Mouse (Mus musculus): ENCODE measurements around the gene Syngr2.
"Not testable (repeated sequence)": the region's sequence is repeated elsewhere in the genome, so short reads cannot be mapped to it uniquely, and the experiment has no call there.

Gene Syngr2

GRCm38 (mm10) chr11:117833509-117833908 lies 24.0 kb downstream of the Syngr2 start:
- not testable (repeated sequence) for DNase-seq (ENCODE audit: low spot score)

DNA sequence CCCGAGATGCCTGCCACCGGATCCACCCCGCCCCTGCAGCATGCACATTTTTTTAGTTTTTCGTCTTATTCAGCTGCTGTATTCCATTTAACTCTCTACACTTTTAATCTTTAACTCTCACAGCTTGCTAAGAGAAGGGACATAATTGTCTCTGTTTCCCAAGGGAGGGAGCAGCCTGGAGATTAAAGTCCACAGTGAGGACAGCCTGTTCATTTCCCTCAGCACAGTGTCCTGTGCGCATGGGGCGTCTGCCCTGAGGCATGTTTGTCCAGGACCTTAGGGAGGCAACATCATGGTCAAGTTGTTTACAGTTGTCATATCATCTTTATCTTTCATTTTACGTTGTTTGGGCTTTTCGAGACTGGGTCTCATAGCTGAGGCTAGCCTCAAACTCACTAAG lies 24.6 kb downstream of the Syngr2 start:
- DNase-seq (ENCODE audit: low spot score) = no peak

- DNase-seq (ENCODE audit: low spot score) = no peak
Observed at GRCm38 (mm10) chr11:117836306-117836705, 26.8 kb downstream of the Syngr2 start.

DNA sequence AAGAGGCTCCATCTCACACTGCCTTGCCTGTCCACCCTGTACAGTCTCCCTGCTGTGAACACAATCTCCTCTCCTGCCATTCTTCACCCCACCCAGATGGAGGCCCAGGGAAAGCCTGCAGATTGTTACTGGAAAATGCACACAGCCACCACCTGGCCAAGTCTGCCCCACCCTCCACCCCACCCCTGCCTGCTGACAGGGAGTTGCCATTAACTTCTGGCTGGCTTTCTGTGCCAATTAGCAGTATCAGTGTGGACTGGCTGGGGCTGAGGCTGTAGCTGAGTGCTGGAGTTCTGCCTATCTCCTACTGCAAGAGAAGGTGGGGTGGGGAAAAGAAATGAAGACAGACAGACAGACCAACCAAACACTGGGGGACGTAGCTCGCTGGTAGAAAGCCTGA lies 29.1 kb downstream of the Syngr2 start:
- DNase-seq (ENCODE audit: low spot score) = no peak

GRCm38 (mm10) chr11:117839021-117839420 lies 29.6 kb downstream of the Syngr2 start:
- no peak for DNase-seq (ENCODE audit: low spot score)

GRCm38 (mm10) chr11:117840910-117841309 lies 31.4 kb downstream of the Syngr2 start:
- DNase-seq (ENCODE audit: low spot score) = no peak

- DNase-seq (ENCODE audit: low spot score) = no peak
Observed at GRCm38 (mm10) chr11:117843434-117843833, 34.0 kb downstream of the Syngr2 start.

DNA sequence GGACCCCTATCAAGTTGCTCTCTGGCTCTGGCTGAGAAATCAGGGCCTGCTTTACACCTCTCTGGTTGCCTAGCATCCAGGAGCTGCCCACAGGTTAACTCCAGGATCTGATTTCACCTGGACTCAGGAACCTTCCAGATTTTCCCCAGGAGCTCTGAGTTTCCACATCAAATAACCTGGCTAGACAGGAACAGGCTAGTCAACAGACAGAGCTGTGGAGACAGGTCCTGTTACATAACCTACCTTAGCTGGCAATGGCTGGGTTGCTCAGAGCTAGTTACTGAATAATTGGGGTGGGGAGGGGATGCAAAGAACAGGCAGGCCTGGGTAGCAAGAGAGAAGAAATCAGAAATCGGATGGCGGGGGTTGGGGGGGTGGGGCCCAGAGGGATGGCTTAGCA lies 35.5 kb downstream of the Syngr2 start:
- no peak for DNase-seq (ENCODE audit: low spot score)

DNA sequence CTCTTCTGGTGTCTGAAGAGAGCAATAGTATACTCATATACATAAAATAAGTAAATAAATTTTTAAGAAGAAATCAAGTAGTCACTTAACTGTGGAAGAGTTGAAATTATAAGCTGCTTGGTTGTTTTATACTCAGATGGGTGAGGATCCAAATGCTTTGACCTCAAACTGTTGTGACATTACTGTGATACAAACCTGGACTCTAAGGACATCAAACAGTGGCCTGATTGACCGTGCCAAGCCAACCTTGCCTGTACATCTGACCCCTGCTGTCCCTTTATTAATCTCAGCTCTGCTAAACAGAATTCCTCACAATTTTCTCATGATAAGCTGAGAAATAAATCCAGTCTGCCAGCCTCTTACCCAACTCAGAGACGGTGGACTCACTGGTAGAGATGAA lies 36.2 kb downstream of the Syngr2 start:
- no peak for DNase-seq (ENCODE audit: low spot score)

DNA sequence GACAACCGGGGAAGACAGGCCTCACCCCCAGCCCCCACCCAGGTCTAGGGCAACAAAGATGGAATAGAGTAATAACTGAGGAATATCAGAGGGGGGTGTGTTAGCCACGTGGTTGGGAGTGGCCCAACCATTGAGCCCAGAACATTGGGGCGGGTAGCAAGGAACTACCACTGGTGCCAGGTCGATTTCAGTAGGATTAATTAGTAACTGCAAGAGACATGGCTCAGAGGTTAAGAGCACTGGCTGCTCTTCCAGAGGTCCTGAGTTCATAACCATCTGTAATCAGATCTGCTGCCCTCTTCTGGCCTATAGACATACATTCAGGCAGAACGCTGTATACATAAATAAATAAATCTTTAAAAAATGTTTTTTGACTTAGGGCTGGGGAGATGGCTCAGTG lies 37.2 kb downstream of the Syngr2 start:
- no peak for DNase-seq (ENCODE audit: low spot score)

DNA sequence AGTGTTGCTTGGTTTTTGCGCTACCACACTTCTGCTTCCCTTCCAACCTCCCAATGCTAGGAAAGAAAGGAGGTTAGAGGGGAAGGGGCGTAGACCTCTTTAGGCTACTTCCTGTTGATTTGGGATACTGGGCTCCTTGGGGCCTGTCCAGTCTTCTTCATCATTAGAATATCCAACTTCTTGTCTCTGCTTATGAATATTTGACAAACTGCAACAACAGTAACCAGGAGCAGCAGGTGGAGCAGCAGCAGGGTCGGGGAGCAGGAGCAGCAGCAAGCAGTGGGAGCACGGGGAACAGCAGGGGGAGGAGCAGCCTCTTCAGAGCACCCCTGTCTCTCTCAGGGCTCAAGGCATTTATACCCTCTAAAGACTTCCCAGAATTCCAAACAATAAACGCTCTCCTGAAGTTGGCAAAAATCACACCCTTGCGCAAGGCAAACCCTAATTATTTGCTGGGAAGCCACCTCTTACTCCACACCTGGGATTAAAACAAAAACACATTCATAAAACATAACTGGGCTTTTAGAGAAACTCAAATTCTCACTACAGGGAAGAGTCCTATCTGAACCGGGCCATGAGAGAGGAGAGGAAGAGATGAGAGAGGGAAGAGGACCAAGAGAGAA lies 38.2 kb downstream of the Syngr2 start:
- DNase-seq (ENCODE audit: low spot score) = no peak

GRCm38 (mm10) chr11:117848271-117848984 lies 39.0 kb downstream of the Syngr2 start:
- DNase-seq (ENCODE audit: low spot score) = no peak

- DNase-seq (ENCODE audit: low spot score) = peak; percentile 99
Observed at GRCm38 (mm10) chr11:117848985-117849671, 39.7 kb downstream of the Syngr2 start, which contains the start of gene Birc5. Gene Birc5, plus strand, starts transcription at chr11:117849251.

- DNase-seq (ENCODE audit: low spot score) = no peak
Observed at GRCm38 (mm10) chr11:117852875-117853274, 43.4 kb downstream of the Syngr2 start.

DNA sequence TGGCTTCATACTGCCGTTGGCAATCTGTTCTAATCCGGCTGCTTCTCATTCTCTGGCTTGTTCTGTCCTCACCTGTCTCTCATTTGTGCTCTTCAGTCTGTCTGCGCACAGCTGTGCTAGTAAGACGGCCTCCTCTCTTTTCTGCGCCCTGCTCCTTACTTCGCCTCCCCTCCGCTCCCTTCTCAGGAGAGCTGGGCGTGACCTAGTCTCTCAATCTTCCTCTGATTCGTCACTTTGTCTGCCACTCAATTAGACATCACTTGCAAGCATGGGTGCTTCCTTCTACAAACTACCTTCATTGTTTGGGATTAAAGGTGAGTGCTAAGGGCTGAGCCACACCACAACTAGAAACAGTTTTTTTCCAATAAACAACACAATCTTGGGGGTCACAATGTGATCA lies 44.8 kb downstream of the Syngr2 start:
- no peak for DNase-seq (ENCODE audit: low spot score)

GRCm38 (mm10) chr11:117855360-117855759 lies 45.9 kb downstream of the Syngr2 start:
- DNase-seq (ENCODE audit: low spot score) = no peak

GRCm38 (mm10) chr11:117855975-117856374 lies 46.5 kb downstream of the Syngr2 start:
- no peak for DNase-seq (ENCODE audit: low spot score)

GRCm38 (mm10) chr11:117857462-117857861 lies 48.0 kb downstream of the Syngr2 start:
- DNase-seq (ENCODE audit: low spot score) = no peak

DNA sequence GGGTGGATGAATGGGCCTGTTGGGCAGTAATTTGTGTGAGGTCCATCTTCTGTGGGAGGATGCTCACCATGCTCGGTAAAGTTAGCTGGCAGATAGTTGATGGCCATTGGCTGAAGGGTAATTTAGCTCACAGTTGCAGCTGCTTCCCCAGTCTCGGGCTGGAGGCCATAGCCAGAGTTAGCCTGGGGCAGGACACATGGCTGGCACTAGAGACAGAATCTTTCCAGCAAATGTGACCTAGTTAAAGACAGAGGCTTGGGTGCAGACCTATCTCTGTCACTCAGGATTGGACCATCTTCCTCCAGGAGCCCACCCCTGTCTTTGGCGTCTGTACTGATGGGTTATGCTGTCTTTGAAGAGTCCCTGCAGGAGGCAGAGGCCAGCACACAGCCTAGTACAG lies 48.9 kb downstream of the Syngr2 start:
- no peak for DNase-seq (ENCODE audit: low spot score)

DNA sequence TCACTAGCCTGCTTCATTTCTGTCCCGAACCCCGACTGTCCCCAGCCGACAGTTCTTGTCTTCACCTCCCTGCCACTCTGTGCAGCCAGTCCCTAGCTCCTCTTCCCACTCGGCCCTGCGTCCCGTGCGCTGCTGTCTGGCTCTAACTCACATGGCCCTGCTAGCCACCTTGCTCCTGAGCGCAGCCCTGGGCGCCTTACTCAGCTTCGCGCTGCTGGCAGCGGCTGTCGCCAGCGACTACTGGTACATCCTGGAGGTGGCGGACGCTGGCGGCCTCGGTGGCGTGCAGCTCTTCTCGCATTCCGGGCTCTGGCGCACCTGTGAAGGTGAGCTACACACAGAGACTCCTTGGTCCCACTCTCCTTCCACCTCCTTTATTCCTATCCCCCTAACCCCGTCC lies 51.1 kb downstream of the Syngr2 start, which contains the start of gene Tmem235:
Gene Tmem235, plus strand, starts transcription at position 152 of the 400 bp plus-strand sequence.
- peak; percentile 36 for DNase-seq (ENCODE audit: low spot score)

- DNase-seq (ENCODE audit: low spot score) = peak; percentile 46
Observed at GRCm38 (mm10) chr11:117863174-117863856, 53.8 kb downstream of the Syngr2 start.
